Mouse (Mus musculus): ENCODE data around the gene Lrp3.

DNA sequence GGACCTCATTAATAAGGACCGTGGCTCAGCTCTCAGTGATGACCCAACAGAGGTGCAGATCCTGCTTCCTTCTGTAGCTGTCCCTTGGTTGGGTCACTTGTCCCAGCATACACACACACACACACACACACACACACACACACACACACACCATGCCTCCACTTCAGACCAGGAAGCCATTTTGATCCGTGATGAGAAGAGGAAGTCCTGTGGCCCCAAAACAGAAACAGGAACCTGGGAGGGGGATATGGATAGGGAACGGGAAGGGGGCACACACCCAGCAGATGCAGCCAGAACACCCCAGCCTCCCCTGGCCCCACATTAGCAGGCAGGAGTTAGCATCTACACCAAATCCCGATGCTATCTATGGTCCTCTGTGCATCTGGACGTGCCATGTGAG lies 64.4 kb downstream of the Lrp3 start:
- TF ChIP-seq POLR2A (IDR thresholded peaks at IDR 0.05; ENCODE audit: extremely low read depth, insufficient read depth, low read length) (no peak), CTCF (IDR thresholded peaks at IDR 0.05; ENCODE audit: extremely low read depth, insufficient read depth, low read length) (no peak)

Data from cortical plate, adult 2 months (tissue).